Mouse (Mus musculus) adrenal gland, postnatal 25 days (tissue): ENCODE results near the gene Akap8l. TPM values are rescaled to one million over a fixed set of nuclear protein-coding genes. Genes with fewer than 3 reads are reported as not detected.
A peak's percentile ranks its signal among the peaks of the same experiment; 100 is the strongest.

Experiments
- DNase-seq: peaks from one replicate; pipeline ENCODE4 v3.0.0; 2021; ENCODE audit warnings: mixed read lengths
- long read RNA-seq: library from polyadenylated mRNA; stranded (forward); transcript quantifications from one replicate; pipeline ENCODE4 v2.0.0, GENCODE M21; 2021
- total RNA-seq: library from RNA; stranded (reverse); gene quantifications from 2 replicates; pipeline ENCODE4 v1.2.3, GENCODE M21; 2021

Akap8l gene
- total RNA-seq = 163 and 192 TPM in 2 replicates
- long read RNA-seq, transcript Akap8l-201 (14 exons, 2,102 nt) = major isoform, 11 of 50 reads
- long read RNA-seq, transcript Akap8l-203 (4 exons, 800 nt) = minor isoform, 6 of 50 reads
- long read RNA-seq, partial matches to known transcripts = 14 of 50 reads
- long read RNA-seq, other reads (novel, unspliced or antisense) = 18 of 50 reads

- DNase-seq = peak; percentile 88
Observed at GRCm38 (mm10) chr17:32350382-32350983, at the start of gene Akap8l. Gene Akap8l (minus strand): TSS chr17:32350607.

GRCm38 (mm10) chr17:32396266-32396665 is 45.9 kb upstream of the Akap8l start:
- no peak for DNase-seq

- DNase-seq = peak; percentile 38
Observed at GRCm38 (mm10) chr17:32393944-32394343, 43.5 kb upstream of the Akap8l start.

- DNase-seq = peak; percentile 96
Observed at GRCm38 (mm10) chr17:32389101-32389659, 38.8 kb upstream of the Akap8l start, which contains the start of gene Wiz. Gene Wiz (minus strand): TSS chr17:32389439.

- DNase-seq = peak; percentile 51
Observed at GRCm38 (mm10) chr17:32388370-32389100, 38.1 kb upstream of the Akap8l start.

- DNase-seq = no peak
Observed at GRCm38 (mm10) chr17:32387986-32388369, 37.6 kb upstream of the Akap8l start.

GRCm38 (mm10) chr17:32386659-32387432 is 36.4 kb upstream of the Akap8l start:
- DNase-seq = no peak

GRCm38 (mm10) chr17:32383661-32384060 is 33.3 kb upstream of the Akap8l start:
- DNase-seq = no peak

GRCm38 (mm10) chr17:32382576-32382975 is 32.2 kb upstream of the Akap8l start:
- DNase-seq = peak; percentile 53

- no peak for DNase-seq
Observed at GRCm38 (mm10) chr17:32378786-32379185, 28.4 kb upstream of the Akap8l start.

- DNase-seq = no peak
Observed at GRCm38 (mm10) chr17:32377137-32377536, 26.7 kb upstream of the Akap8l start.

- no peak for DNase-seq
Observed at GRCm38 (mm10) chr17:32376475-32376874, 26.1 kb upstream of the Akap8l start.

GRCm38 (mm10) chr17:32368991-32369578 is 18.7 kb upstream of the Akap8l start:
- DNase-seq = no peak

GRCm38 (mm10) chr17:32367706-32368105 is 17.3 kb upstream of the Akap8l start:
- DNase-seq = no peak

GRCm38 (mm10) chr17:32365296-32365695 is 14.9 kb upstream of the Akap8l start:
- DNase-seq = no peak

- DNase-seq = no peak
Observed at GRCm38 (mm10) chr17:32364850-32365249, 14.4 kb upstream of the Akap8l start.

- peak; percentile 89 for DNase-seq
Observed at GRCm38 (mm10) chr17:32364331-32364730, 13.9 kb upstream of the Akap8l start.

GRCm38 (mm10) chr17:32363821-32364301 is 13.5 kb upstream of the Akap8l start:
- DNase-seq = no peak

GRCm38 (mm10) chr17:32362686-32363085 is 12.3 kb upstream of the Akap8l start:
- DNase-seq = no peak

- DNase-seq = peak; percentile 58
Observed at GRCm38 (mm10) chr17:32359928-32360327, 9.5 kb upstream of the Akap8l start.

GRCm38 (mm10) chr17:32358943-32359340 is 8.5 kb upstream of the Akap8l start:
- no peak for DNase-seq
